Mouse (Mus musculus): ENCODE results near the gene C1qtnf5.

- TF ChIP-seq CTCF (IDR thresholded peaks at IDR 0.05) (no peak), EP300 (IDR thresholded peaks at IDR 0.05) (no peak)
Observed at GRCm38 (mm10) chr9:44058606-44059005, 48.4 kb upstream of the C1qtnf5 start.

Measured in lung, postnatal 0 days (tissue).